Mouse (Mus musculus): ENCODE results near the gene Plbd2. TPM values are rescaled to one million over a fixed set of nuclear protein-coding genes. Genes with fewer than 3 reads are reported as not detected.

The Plbd2 gene
- total RNA-seq (2017): 7.4 and 7.9 TPM in 2 replicates

DNA sequence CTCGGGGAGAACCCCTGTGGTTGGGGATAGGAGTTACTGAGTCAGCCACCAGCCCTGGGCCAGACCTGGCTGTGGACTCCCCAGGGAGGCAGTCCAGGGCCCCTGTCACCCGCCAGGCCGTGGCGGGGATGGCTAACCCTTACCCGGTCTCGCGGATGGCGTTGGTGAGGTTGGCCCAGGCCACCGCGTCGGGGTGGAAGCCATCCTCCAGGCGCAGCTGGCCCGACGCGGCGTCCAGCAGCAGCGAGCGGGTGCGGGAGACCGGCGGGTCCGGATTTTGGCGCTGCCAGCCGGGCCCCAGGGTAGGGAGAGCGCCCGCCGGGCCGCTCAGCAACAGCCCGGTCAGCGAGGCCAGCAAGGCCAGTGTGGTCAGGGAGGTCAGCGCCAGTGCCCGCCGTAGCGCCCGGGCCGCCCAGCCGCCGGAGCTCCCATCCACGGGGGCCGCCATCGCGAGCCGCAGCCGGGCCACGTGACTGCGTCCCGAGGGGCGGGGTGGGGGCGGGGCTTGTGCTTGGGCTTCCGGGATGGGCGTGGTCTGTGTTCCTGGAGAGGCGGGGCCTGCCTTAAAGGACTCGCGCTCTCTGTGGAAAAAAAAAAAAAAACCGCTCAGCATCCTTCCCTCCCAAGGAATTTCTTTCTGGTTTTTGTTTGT, at the start of gene Plbd2:
TSS of gene Plbd2 (minus strand) at position 482 of the 652 bp plus-strand sequence.
- peak; percentile 60 to 79; a peak in 3 of 4 replicates for ATAC-seq (replicated peaks in 1 of 2; ENCODE audit: insufficient read depth in 1 of 2, low FRiP score in 2 of 2, low TSS enrichment in 1 of 2, low read depth in 1 of 2, poor library complexity in 2 of 2, severe bottlenecking in 2 of 2)

- ATAC-seq (replicated peaks in 1 of 2; ENCODE audit: insufficient read depth in 1 of 2, low FRiP score in 2 of 2, low TSS enrichment in 1 of 2, low read depth in 1 of 2, poor library complexity in 2 of 2, severe bottlenecking in 2 of 2): no peak
These were observed 47.2 kb upstream of the Plbd2 start for GRCm38 (mm10) chr5:120550673-120551072.

- ATAC-seq (replicated peaks in 1 of 2; ENCODE audit: insufficient read depth in 1 of 2, low FRiP score in 2 of 2, low TSS enrichment in 1 of 2, low read depth in 1 of 2, poor library complexity in 2 of 2, severe bottlenecking in 2 of 2): no peak
These were observed 46.7 kb upstream of the Plbd2 start for GRCm38 (mm10) chr5:120550137-120550536.

DNA sequence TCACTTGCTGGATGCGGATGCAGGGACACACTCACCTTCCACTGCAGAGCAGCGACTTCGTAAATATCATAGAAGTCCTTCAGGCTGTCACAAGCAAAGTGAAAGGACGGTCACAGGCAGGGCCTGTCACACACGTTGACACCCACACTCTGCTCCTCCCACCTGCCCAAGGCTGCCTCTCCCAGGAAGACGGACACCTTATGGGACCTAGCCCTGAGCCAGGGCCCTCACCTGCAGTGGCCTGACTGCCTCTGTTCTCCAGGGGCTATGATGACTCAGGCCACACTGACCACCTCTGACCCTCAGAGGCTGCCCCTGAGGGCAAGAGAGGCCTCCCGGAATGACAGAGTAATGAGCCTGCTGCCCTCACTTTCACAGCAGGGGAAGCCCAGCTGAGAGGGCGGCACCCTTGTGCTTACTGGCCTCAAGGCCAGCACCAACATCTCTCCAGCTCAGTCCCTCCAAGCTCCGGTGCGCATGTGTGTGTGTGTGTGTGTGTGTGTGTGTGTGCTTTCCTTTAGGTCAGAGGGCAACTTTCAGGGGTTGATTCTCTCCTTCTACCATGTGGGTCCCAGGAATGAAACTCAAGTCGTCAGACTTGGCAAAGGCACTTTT, 44.9 kb upstream of the Plbd2 start:
- no peak for ATAC-seq (replicated peaks in 1 of 2; ENCODE audit: insufficient read depth in 1 of 2, low FRiP score in 2 of 2, low TSS enrichment in 1 of 2, low read depth in 1 of 2, poor library complexity in 2 of 2, severe bottlenecking in 2 of 2)

DNA sequence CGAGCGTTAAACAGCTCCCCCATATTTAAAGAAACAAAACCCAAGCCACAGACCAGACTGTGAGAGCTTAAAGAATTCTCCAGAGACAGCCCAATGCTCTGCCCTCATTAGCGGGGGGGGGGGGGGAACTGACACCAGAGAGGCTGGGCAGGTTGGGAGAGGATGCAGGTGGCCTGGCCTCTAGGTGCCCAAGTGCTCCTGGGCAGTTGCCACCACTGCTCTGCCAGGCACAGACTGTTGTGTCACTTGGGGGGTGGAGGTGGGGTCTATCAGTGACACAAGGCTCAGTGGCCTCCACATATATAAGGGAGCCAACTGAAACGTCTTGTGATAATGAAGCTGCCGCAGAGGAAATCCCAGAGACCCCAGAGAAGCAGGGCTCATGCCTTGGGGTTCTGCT, 33.2 kb upstream of the Plbd2 start:
- no peak for ATAC-seq (replicated peaks in 1 of 2; ENCODE audit: insufficient read depth in 1 of 2, low FRiP score in 2 of 2, low TSS enrichment in 1 of 2, low read depth in 1 of 2, poor library complexity in 2 of 2, severe bottlenecking in 2 of 2)

GRCm38 (mm10) chr5:120536046-120536445, 32.6 kb upstream of the Plbd2 start:
- ATAC-seq (replicated peaks in 1 of 2; ENCODE audit: insufficient read depth in 1 of 2, low FRiP score in 2 of 2, low TSS enrichment in 1 of 2, low read depth in 1 of 2, poor library complexity in 2 of 2, severe bottlenecking in 2 of 2): no peak

DNA sequence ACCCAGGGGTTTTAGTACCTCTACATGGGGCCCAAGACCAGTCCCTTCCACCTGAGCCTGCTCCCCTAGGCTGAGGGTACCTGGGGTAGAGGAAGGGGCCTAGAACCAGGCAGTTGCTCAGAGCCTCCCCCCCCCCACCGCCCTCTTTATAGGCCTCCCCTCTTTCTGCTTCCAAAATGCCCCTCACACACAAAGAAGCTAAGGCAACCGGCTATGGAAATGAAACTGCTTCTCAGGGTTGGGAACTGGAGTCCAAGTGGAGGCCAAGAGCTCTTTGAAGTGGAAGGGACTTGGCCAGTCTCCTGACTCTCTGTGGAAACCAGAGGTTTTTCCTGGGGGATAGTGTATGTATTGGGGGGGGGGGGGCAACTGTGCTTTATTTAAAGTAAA, 31.3 kb upstream of the Plbd2 start:
- no peak for ATAC-seq (replicated peaks in 1 of 2; ENCODE audit: insufficient read depth in 1 of 2, low FRiP score in 2 of 2, low TSS enrichment in 1 of 2, low read depth in 1 of 2, poor library complexity in 2 of 2, severe bottlenecking in 2 of 2)

DNA sequence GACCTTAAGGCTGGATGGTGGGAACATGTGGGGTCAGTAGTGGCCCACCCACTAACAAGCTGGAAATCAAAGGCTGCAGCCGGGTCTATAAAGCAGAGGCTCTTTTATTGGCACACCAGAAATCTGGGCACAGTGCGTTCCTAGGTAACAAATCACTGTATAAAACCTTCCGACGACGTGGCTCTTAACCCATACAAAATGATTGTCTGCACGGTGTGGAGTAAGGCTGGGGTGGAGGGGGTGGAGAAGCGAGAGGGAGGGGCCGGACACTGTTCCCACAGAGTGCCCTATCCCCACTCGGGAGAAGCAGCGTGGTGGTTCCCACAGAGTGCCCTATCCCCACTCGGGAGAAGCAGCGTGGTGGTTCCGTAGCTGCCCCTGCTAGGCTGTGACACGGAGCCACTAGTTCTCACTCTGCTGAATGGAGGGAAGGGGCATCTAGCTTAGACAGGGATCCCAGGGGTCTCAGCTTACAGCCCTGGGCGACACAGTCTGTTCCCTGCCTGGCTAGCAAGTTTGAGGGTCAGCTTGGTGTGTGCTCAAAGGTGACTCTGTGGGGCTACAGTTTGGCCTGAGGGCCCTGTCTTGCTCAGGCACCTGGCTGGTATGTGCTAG, 30.8 kb upstream of the Plbd2 start:
- no peak for ATAC-seq (replicated peaks in 1 of 2; ENCODE audit: insufficient read depth in 1 of 2, low FRiP score in 2 of 2, low TSS enrichment in 1 of 2, low read depth in 1 of 2, poor library complexity in 2 of 2, severe bottlenecking in 2 of 2)

- no peak for ATAC-seq (replicated peaks in 1 of 2; ENCODE audit: insufficient read depth in 1 of 2, low FRiP score in 2 of 2, low TSS enrichment in 1 of 2, low read depth in 1 of 2, poor library complexity in 2 of 2, severe bottlenecking in 2 of 2)
These were observed 28.2 kb upstream of the Plbd2 start for GRCm38 (mm10) chr5:120531631-120532030.

- ATAC-seq (replicated peaks in 1 of 2; ENCODE audit: insufficient read depth in 1 of 2, low FRiP score in 2 of 2, low TSS enrichment in 1 of 2, low read depth in 1 of 2, poor library complexity in 2 of 2, severe bottlenecking in 2 of 2): peak; percentile 75 to 81
These were observed 24.0 kb upstream of the Plbd2 start for GRCm38 (mm10) chr5:120527296-120527964.

GRCm38 (mm10) chr5:120526311-120526710, 22.9 kb upstream of the Plbd2 start:
- no peak for ATAC-seq (replicated peaks in 1 of 2; ENCODE audit: insufficient read depth in 1 of 2, low FRiP score in 2 of 2, low TSS enrichment in 1 of 2, low read depth in 1 of 2, poor library complexity in 2 of 2, severe bottlenecking in 2 of 2)

DNA sequence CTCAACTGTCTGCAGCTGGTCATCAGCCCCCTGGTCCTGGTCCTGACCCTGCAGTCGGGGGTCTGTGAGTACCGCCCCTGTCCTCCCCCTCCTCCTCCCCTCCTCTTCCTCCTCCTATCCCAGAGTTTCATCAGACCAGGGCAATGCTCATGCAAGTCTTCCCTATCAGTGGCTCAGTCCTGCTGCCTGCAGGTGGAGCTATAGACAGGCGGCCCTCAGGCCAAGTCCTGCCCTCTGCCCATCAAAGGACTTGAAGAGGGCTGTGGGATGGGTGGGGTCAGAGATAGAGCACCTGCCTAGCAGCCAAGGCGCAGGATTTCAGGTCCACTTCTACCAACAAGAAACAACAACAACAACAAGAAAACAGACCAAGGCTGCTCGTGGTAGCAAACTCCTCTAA, 22.3 kb upstream of the Plbd2 start:
- no peak for ATAC-seq (replicated peaks in 1 of 2; ENCODE audit: insufficient read depth in 1 of 2, low FRiP score in 2 of 2, low TSS enrichment in 1 of 2, low read depth in 1 of 2, poor library complexity in 2 of 2, severe bottlenecking in 2 of 2)

- no peak for ATAC-seq (replicated peaks in 1 of 2; ENCODE audit: insufficient read depth in 1 of 2, low FRiP score in 2 of 2, low TSS enrichment in 1 of 2, low read depth in 1 of 2, poor library complexity in 2 of 2, severe bottlenecking in 2 of 2)
These were observed 21.3 kb upstream of the Plbd2 start for GRCm38 (mm10) chr5:120524736-120525135.

DNA sequence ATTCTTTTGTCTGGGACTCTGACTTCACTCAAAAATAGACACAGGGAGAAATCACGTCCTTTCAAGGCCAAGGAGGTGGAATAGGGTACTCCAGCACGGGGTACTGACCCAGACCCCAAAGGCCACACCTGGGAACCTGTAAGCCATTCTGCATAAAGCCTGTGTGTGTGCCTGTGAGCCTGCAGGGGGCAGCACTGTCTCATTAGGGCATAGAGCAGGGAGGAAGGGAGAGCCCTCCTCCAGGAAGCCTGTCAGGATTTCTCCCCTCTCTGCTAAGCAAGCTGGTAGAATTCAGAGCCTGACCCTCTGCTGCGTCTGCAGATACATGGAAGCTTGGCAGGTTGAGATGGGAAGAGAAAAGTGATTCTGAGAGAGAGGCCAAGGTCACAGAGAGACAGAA, 19.2 kb upstream of the Plbd2 start:
- ATAC-seq (replicated peaks in 1 of 2; ENCODE audit: insufficient read depth in 1 of 2, low FRiP score in 2 of 2, low TSS enrichment in 1 of 2, low read depth in 1 of 2, poor library complexity in 2 of 2, severe bottlenecking in 2 of 2): no peak

GRCm38 (mm10) chr5:120517552-120517951, 14.1 kb upstream of the Plbd2 start:
- no peak for ATAC-seq (replicated peaks in 1 of 2; ENCODE audit: insufficient read depth in 1 of 2, low FRiP score in 2 of 2, low TSS enrichment in 1 of 2, low read depth in 1 of 2, poor library complexity in 2 of 2, severe bottlenecking in 2 of 2)

DNA sequence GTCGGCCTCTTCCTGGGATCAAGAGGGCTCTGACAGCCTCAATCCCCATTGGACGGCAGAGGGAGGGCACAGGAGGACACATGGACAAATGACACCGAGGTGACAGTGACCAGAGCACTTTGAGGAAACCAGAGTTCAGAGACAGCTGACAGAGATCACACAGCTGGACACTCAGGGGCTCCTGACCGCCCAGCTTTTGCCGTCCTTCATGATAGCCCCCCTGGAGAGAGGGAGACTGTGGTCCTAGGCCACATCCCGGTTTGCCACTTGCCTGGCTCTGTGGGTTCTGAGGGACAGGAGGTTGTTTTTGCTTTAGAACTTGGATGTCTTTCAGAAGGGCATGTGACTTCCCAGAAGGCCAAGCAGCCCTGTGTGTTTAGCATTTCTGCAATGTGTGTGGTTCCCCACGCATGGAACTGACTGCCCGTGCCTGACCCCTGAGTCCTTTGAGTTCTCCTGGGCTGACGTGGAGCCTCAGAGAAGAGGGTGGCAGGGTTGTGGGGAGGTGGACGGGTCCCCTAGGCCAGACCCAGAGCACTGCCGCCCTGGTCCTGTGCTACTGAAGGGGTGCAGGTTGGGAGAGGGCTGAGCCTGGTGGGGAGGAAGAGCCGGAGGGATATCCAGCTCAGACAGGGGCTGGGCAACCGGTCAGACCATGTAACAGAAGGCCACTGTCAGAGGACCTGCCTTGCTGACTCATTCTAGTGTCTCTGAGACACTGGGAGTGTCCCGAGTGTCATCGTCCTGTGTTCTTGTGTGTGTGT, 13.0 kb upstream of the Plbd2 start:
- 0 out of 4 replicates have a peak, but pooled peaks of 1 of the 2 experiments have one; percentile 6 for ATAC-seq (replicated peaks in 1 of 2; ENCODE audit: insufficient read depth in 1 of 2, low FRiP score in 2 of 2, low TSS enrichment in 1 of 2, low read depth in 1 of 2, poor library complexity in 2 of 2, severe bottlenecking in 2 of 2)

DNA sequence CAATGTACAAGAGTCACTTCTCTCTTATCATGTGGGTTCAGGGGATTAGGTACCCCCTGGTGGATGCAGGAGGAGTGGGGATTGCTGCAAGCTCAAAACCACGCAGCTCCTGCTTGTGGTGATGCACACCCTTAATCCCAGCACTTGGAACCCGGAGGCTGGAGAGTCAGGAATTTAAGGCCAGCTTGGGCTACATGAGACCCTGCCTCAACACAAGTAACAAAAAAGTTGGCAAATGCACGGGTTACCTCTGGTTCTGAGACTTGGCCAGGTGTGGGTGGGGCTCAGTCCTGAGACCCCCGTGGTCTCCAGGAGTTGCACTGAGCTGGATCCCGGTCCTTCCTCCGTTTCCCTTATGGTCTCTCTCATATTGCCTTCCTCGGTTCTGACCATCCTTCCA, 12.0 kb upstream of the Plbd2 start:
- no peak for ATAC-seq (replicated peaks in 1 of 2; ENCODE audit: insufficient read depth in 1 of 2, low FRiP score in 2 of 2, low TSS enrichment in 1 of 2, low read depth in 1 of 2, poor library complexity in 2 of 2, severe bottlenecking in 2 of 2)

DNA sequence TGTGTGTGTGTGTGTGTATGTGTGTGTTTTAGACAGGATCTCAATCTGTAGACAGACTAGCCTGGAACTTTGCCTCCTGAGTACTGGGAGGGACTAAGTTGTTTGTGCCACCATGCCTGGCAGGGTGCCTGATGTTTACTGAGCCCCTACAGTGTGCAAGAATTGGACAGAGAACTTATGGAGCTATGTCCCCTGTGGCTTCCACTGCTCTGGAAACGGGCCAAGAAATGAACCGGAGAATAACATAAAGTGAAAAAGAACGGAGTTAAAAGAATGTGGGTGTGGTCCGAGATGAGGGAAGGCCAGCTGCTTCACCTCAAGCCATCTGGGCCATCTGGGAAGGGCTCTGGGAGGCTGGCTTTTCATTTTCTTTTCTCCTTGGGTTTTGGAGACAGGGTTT, 11.3 kb upstream of the Plbd2 start:
- no peak for ATAC-seq (replicated peaks in 1 of 2; ENCODE audit: insufficient read depth in 1 of 2, low FRiP score in 2 of 2, low TSS enrichment in 1 of 2, low read depth in 1 of 2, poor library complexity in 2 of 2, severe bottlenecking in 2 of 2)
